Mouse (Mus musculus) naive thymus-derived CD4-positive, alpha-beta T cell, adult 5 months (primary cell): ENCODE data around the gene Gata1. TPM values are rescaled to one million over a fixed set of nuclear protein-coding genes. Genes with fewer than 3 reads are reported as not detected.

Experiments
- polyA plus RNA-seq: library from polyadenylated mRNA; unstranded; fragments of 100-300 nt; shearing (Covaris generic); gene quantifications from one replicate; pipeline ENCODE4 v1.2.1, GENCODE M21; 2017

The Gata1 gene
- 3.3 TPM for polyA plus RNA-seq

GRCm38 (mm10) chrX:7977892-7978291 lies at the start of gene Gata1:
Gene Gata1 (minus strand): TSS chrX:7978071.

GRCm38 (mm10) chrX:8018286-8018685 lies 40.4 kb upstream of the Gata1 start, which contains the start of gene Glod5:
Gene Glod5 (minus strand): TSS chrX:8018492.

DNA sequence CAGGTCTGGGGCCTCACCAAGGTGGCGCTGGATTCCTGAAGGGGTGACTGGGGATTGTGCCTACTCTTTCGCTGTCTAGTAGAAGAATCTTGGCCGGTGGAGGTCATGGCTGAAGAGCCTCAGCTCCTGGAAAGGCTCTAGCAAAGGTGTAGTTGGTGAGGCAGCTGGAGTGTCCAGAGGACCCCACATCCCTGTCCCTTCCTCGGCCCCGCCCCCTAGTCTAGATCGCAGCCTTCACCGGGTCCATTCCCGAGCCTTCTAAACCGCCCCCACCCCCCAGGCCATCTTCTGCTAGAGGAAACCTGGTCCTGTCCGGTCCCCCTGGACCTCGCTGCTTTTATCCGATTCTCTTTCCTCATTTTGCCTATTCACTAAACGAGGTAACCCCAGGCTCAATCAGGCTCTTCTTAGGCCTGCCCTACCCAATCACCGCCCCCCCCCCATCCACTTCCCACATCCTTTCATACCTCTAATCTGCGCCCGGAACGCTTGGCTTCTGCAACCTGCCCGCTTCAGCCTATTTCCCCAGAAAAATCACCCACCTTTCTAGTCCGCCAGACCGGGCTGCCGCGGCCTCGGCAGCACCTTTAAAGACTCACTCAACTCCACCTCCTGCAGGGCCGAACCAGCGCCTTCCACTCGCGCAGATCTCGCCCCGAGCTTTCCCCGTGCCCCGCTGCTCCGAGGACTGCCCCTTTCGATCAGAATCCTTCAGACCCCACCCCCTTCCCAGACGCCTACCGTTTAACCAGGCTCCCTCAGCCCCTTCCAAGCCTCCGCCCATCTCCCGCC lies 30.6 kb downstream of the Gata1 start, which contains the start of gene Hdac6:
Hdac6 (minus strand) TSS at position 782 of the 792 bp plus-strand sequence.

DNA sequence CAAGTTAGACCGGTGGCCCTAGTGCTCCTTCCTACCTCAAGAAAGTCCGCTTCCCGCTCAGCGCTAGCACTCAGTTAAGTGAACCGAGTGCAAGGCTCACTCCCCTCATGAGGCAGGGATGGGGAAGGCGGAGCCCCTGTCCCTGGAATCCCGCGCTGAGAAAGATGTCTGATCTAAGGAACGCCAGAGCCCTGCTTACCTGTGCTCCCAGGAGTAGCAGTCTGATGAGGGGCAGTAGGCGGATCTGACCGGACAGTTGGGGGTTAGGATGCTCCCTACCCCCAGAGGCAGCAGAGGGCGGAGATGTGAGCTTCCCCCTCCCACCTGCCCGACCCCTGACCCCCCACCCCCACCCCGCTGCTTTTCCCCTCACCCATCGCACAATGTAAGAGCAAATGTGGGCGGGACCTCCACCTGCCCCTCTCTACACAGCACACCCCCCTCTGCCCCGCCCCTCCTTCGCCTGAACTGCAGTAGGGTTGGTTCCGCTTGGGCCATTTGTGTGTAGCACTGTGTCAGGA lies 49.5 kb downstream of the Gata1 start, which contains the start of gene Eras:
Eras (minus strand) TSS at position 338 of the 521 bp plus-strand sequence.

DNA sequence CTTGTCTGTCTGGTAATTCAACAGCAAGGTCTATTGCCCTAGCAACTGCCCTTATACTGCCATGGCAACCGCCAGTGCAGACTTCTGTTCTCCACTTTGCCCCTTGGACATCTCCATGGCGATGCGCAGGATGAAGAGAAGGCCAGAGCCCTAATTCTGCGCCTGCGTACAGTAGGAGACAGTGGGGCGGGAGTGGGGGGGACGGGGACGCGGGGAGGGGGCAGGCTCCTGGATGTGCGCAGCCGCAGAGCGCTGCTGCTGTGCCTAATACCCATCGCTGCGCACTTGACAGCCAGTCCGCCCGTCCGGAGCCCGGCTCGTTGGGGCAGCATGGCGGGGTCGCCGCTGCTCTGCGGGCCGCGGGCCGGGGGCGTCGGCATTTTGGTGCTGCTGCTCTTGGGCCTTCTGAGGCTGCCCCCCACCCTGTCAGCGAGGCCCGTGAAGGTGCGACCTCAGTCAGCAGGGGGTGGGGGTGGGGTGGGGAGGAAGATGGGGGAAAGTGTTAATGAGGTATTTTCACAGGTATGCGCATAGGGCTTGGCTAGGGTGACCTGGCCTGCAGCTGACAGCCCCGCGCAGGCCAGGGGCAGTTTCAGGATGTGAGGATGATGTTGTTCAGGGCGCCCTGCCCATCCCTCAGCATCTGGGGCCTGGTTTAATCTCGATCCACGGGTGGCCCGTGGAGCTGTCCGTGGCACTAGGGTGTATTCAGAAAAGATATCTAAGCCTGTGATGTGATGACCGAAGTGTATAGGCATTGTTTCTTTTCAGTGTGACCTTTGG lies 58.1 kb downstream of the Gata1 start, which contains the start of gene Pcsk1n:
Pcsk1n (plus strand) TSS at position 222 of the 783 bp plus-strand sequence.

Other genes with a start within 250 kb of the Gata1 start
- 19.5 TPM for gene Praf2, start 249.6 kb downstream of the Gata1 start, polyA plus RNA-seq
- not detected for gene Ccdc120, start 227.2 kb downstream of the Gata1 start, polyA plus RNA-seq
- gene Tfe3, start 215.5 kb downstream of the Gata1 start, polyA plus RNA-seq, result 42.5 TPM
- gene Gripap1, start 188.3 kb downstream of the Gata1 start, polyA plus RNA-seq, result 145 TPM
- 0.26 TPM for gene Kcnd1, start 155.8 kb downstream of the Gata1 start, polyA plus RNA-seq
- gene Otud5, start 136.7 kb downstream of the Gata1 start, polyA plus RNA-seq, result 239 TPM
- 165 TPM for gene Pim2, start 99.8 kb downstream of the Gata1 start, polyA plus RNA-seq
- 35.6 TPM for gene Slc35a2, start 94.0 kb downstream of the Gata1 start, polyA plus RNA-seq
- gene Pqbp1, start 78.8 kb downstream of the Gata1 start, polyA plus RNA-seq, result 191 TPM
- gene Timm17b, start 78.7 kb downstream of the Gata1 start, polyA plus RNA-seq, result 88.6 TPM
- not detected for gene Gm10491, start 70.2 kb downstream of the Gata1 start, polyA plus RNA-seq
- not detected for gene Gm10490, start 68.5 kb downstream of the Gata1 start, polyA plus RNA-seq
- gene Pcsk1n, start 58.2 kb downstream of the Gata1 start, polyA plus RNA-seq, result not detected
- gene Eras, start 49.5 kb downstream of the Gata1 start, polyA plus RNA-seq, result not detected
- 11.6 TPM for gene Hdac6, start 30.2 kb downstream of the Gata1 start, polyA plus RNA-seq
- not detected for gene Glod5, start 40.4 kb upstream of the Gata1 start, polyA plus RNA-seq
- 46.3 TPM for gene Suv39h1, start 96.7 kb upstream of the Gata1 start, polyA plus RNA-seq
- gene Was, start 112.4 kb upstream of the Gata1 start, polyA plus RNA-seq, result 52.7 TPM
- 14.6 TPM for gene Wdr13, start 154.8 kb upstream of the Gata1 start, polyA plus RNA-seq
- gene Rbm3, start 167.8 kb upstream of the Gata1 start, polyA plus RNA-seq, result 653 TPM
- gene Tbc1d25, start 198.1 kb upstream of the Gata1 start, polyA plus RNA-seq, result 35.1 TPM
- 67.6 TPM for gene Ebp, start 215.4 kb upstream of the Gata1 start, polyA plus RNA-seq
- gene Porcn, start 228.5 kb upstream of the Gata1 start, polyA plus RNA-seq, result not detected